Mouse (Mus musculus) embryo, embryonic 11.5 days (tissue): ENCODE data around the gene Hmgn5.
A peak's percentile ranks its signal among the peaks of the same experiment; 100 is the strongest.

Source experiments
- DNase-seq: peaks from one replicate; pipeline ENCODE4 v3.0.0-alpha.2; 2012; ENCODE audit warnings: low read depth, low spot score

The Hmgn5 gene

GRCm38 (mm10) chrX:109013283-109013682 is at the start of gene Hmgn5:
Hmgn5 (minus strand) TSS chrX:109013404.
- peak; percentile 78 for DNase-seq

GRCm38 (mm10) chrX:109047773-109048172 is 34.6 kb upstream of the Hmgn5 start:
- DNase-seq, result no peak

DNA sequence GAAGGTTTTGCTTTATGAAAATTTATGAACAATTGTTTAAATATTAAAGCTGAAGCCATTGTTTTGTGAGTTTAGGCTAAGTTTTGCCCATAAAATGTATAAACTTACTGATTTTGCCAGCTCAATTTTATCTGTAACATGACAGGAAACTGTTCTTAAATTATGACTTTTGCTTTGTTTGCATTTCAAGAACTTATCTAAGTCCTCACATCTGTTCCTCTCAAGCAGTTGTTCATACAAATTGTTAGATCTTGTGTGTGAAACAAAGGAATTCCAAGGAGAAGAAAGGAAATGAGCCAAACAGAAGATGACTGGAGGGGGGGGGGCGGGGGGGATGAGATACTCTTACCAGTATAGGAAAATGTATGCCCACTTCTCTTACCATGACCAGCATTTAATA is 13.0 kb upstream of the Hmgn5 start:
- no peak for DNase-seq

DNA sequence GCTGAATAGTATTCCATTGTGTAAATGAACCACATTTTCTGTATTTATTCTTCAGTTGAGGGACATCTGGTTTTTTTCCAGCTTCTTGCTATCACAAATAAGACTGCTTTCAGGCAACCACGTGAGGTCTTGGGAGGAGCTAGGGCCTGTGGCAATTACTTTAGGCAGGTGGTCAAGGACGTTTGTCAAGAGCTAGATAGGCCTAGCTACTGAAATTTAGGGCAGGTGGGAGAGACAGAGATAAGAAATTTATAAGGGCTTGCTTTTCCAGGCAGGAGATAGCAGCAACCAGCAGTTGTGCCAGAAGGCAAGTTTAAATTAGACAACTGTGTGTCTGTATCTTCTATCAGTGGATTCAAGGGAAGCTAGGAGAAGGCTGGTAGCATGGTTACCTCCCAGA is 7.7 kb upstream of the Hmgn5 start:
- no peak for DNase-seq

- no peak for DNase-seq
Observed at GRCm38 (mm10) chrX:109014166-109014565, 962 bp upstream of the Hmgn5 start.

DNA sequence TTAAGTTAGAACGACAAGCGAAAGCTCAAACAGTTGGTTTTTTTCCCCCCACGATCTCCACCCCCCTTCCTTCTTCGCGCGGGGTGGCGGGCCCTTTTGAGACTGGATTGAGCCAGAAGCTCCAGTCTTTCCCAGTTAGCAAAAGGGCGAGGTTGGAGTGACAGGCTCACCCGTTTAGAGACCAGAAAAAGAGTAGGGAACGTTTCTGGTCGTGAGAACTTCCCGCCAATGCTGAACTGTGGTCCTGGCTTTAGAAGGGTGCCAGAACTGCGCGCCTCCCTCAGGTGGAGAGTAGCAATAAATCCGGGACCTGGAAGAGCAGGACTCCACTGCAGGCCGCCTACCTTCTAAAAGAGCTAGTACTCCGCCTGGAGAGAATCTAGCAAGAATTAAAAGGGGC is 482 bp upstream of the Hmgn5 start:
- DNase-seq, result no peak

DNA sequence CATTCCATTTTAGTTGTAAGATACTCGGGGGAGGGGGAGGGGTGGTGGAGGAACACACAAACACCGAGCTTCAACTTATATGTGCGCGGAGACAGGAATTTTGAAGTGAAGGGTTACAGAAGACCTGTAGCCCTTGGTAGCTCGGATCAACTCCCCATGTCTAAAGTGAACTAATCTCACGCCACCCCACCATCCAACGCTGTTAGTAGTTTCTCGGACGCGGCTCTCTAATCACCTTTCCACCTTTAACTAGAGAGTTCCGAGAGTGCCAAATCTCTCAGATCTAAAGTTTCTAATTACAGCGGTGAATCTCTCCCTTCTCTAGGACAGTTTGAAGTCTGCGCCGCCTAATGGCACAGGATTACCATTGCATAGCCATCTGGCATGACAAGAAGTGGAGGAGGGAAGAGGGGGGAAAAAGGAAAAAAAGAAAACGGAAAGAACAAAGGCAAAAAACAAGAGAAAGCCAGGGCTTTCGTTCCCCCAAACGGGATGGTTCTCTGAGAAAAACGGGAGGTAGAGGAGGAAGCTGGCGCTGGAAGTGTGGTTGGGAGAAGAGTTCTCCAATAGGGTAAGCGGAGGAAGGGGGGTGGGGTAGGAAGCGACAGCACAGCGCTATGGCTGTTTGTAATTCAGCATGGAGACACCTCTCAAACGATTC is 703 bp downstream of the Hmgn5 start:
- peak; percentile 43 for DNase-seq

- DNase-seq, result no peak
Observed at GRCm38 (mm10) chrX:109011611-109012185, 1.5 kb downstream of the Hmgn5 start.

DNA sequence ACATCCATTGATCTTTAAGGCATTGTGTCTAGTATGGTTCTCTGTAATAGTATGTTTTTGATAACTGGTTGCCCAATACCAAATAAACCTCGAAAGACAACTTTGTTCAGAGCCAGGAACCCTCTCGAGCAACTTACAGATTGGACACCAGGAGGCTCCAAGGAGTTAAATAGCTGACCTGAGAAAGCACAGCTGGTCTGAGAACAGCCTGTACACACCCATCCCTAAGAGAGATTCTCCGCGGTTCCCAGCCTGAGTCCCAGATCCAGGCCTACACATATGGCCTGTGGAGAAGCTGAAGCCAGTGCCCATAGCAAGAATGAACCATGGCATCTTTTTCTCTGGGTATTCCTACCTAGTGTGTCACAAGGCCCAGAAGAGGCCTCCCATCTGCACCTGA is 11.9 kb downstream of the Hmgn5 start:
- DNase-seq, result no peak
